Mouse (Mus musculus): Measurements from ENCODE around the gene A930002H24Rik.

A930002H24Rik gene

GRCm38 (mm10) chr17:63836223-63836622, 27.4 kb downstream of the A930002H24Rik start:
- in situ Hi-C loops (cut with MboI, MseI), result no loop called here

GRCm38 (mm10) chr17:63831550-63831949, 32.0 kb downstream of the A930002H24Rik start:
- in situ Hi-C loops (cut with MboI, MseI), result no loop called here

GRCm38 (mm10) chr17:63828561-63829332, 34.8 kb downstream of the A930002H24Rik start:
- in situ Hi-C loops (cut with MboI, MseI), result no loop called here

- in situ Hi-C loops (cut with MboI, MseI), result no loop called here
These were observed 36.8 kb downstream of the A930002H24Rik start for GRCm38 (mm10) chr17:63826767-63827166.

GRCm38 (mm10) chr17:63826196-63826595, 37.4 kb downstream of the A930002H24Rik start:
- in situ Hi-C loops (cut with MboI, MseI), result no loop called here

GRCm38 (mm10) chr17:63824141-63824540, 39.5 kb downstream of the A930002H24Rik start:
- in situ Hi-C loops (cut with MboI, MseI), result no loop called here

GRCm38 (mm10) chr17:63818444-63819027, 45.1 kb downstream of the A930002H24Rik start:
- in situ Hi-C loops (cut with MboI, MseI), result no loop called here

- in situ Hi-C loops (cut with MboI, MseI), result no loop called here
These were observed 50.0 kb downstream of the A930002H24Rik start for GRCm38 (mm10) chr17:63813552-63813951.

All from T-helper 17 cell (primary cell).